Mouse (Mus musculus) forebrain, embryonic 13.5 days (tissue): ENCODE data around the gene Srrm4. TPM values are rescaled to one million over a fixed set of nuclear protein-coding genes. Genes with fewer than 3 reads are reported as not detected.

Experiments
- ATAC-seq: fragments of 200-750 bp; cut with Nextera tagmentation; 2 replicates; pipeline ENCODE4 v1.8.0; 2017
- H3K27ac ChIP-seq: fragments of 300-500 bp; sonication (generic); 2 replicates; pipeline ENCODE4 v1.5.1; 2015; ENCODE audit warnings: inconsistent platforms, mild to moderate bottlenecking, moderate library complexity
- H3K27me3 ChIP-seq: fragments of 300-500 bp; sonication (generic); 2 replicates; pipeline ENCODE4 v1.6.1; 2015; ENCODE audit warnings: mild to moderate bottlenecking, inconsistent platforms
- H3K36me3 ChIP-seq: fragments of 300-500 bp; sonication (generic); 2 replicates; pipeline ENCODE4 v1.6.1; 2015; ENCODE audit warnings: mild to moderate bottlenecking, inconsistent platforms; ENCODE audit not compliant: poor library complexity, severe bottlenecking
- H3K4me1 ChIP-seq: fragments of 300-500 bp; sonication (generic); 2 replicates; pipeline ENCODE4 v1.6.1; 2015; ENCODE audit warnings: inconsistent platforms
- H3K4me2 ChIP-seq: fragments of 300-500 bp; sonication (generic); 2 replicates; pipeline ENCODE4 v1.6.1; 2015; ENCODE audit warnings: inconsistent platforms, mild to moderate bottlenecking, moderate library complexity
- H3K4me3 ChIP-seq: fragments of 300-500 bp; sonication (generic); 2 replicates; pipeline ENCODE4 v1.5.1; 2015; ENCODE audit warnings: mild to moderate bottlenecking, inconsistent platforms
- H3K9ac ChIP-seq: fragments of 300-500 bp; sonication (generic); 2 replicates; pipeline ENCODE4 v1.6.1; 2015; ENCODE audit warnings: mild to moderate bottlenecking, inconsistent platforms
- H3K9me3 ChIP-seq: fragments of 300-500 bp; sonication (generic); replicated peaks from 2 replicates; pipeline ENCODE4 v1.6.1; 2016; ENCODE audit warnings: inconsistent platforms
- WGBS: fragments of 180-500 bp; shearing (Covaris S2); methylation state at CpG from one replicate; pipeline ENCODE4 v1.1.7; 2015; 5-methylcytosine and 5-hydroxymethylcytosine counted together
- polyA plus RNA-seq: library from polyadenylated mRNA; unstranded; fragments of >200 nt; fragmentation: Nextera tagmentation; extraction: Ambion mirVana; gene quantifications from 2 replicates; pipeline ENCODE4 v1.2.1, GENCODE M21; 2015

The Srrm4 gene
- polyA plus RNA-seq, 1 experiment from 2014 or later: 28.5 TPM

- H3K4me2 ChIP-seq: no peak overlapping the region
These were observed 175.4 kb downstream of the Srrm4 start for GRCm38 (mm10) chr5:116416208-116416607.

GRCm38 (mm10) chr5:116409689-116410590 lies 181.7 kb downstream of the Srrm4 start:
- Histone ChIP-seq H3K36me3 (no peaks in the 10 kb centered on the region), H3K9me3 (no peaks in the 10 kb centered on the region), H3K27ac (no peak overlapping the region), H3K4me2 (peak overlapping the region; percentile 28), H3K4me3 (no peak overlapping the region), H3K9ac (no peak overlapping the region; the same call in 1 of the 2 replicates), H3K27me3 (no peaks in the 10 kb centered on the region), H3K4me1 (peaks cover 35% of the 10 kb centered on the region)
- ATAC-seq: no peak
- WGBS: under 1% methylated on average over 16 of the region's 16 CpGs

More at GRCm38 (mm10) chr5:116416208-116416607, 175.4 kb downstream of the Srrm4 start:
- 8% methylated on average over 5 of the region's 5 CpGs for whole genome bisulfite sequencing
- no peak overlapping the region for H3K9ac ChIP-seq
- H3K4me1 ChIP-seq: peaks cover 34% of the 10 kb centered on the region
- H3K27me3 ChIP-seq: no peaks in the 10 kb centered on the region
- H3K27ac ChIP-seq: no peak overlapping the region
- no peaks in the 10 kb centered on the region for H3K36me3 ChIP-seq
- no peak for ATAC-seq
- no peaks in the 10 kb centered on the region for H3K9me3 ChIP-seq
- H3K4me3 ChIP-seq: no peak overlapping the region

GRCm38 (mm10) chr5:116408965-116409364 lies 182.7 kb downstream of the Srrm4 start:
- H3K27me3 ChIP-seq: no peaks in the 10 kb centered on the region
- ATAC-seq: no peak
- H3K4me3 ChIP-seq: no peak overlapping the region
- WGBS: 64% methylated on average over 9 of the region's 9 CpGs
- H3K27ac ChIP-seq: no peak overlapping the region
- peaks cover 35% of the 10 kb centered on the region for H3K4me1 ChIP-seq
- no peak overlapping the region for H3K4me2 ChIP-seq
- no peaks in the 10 kb centered on the region for H3K36me3 ChIP-seq
- H3K9me3 ChIP-seq: no peaks in the 10 kb centered on the region
- H3K9ac ChIP-seq: no peak overlapping the region

- Histone ChIP-seq H3K27me3 (no peaks in the 10 kb centered on the region), H3K4me3 (no peak overlapping the region), H3K4me2 (no peak overlapping the region), H3K36me3 (no peaks in the 10 kb centered on the region), H3K9ac (no peak overlapping the region), H3K27ac (no peak overlapping the region), H3K4me1 (peaks cover 35% of the 10 kb centered on the region), H3K9me3 (no peaks in the 10 kb centered on the region)
- ATAC-seq: no peak
- 22% methylated on average over 6 of the region's 6 CpGs for WGBS
These were observed 183.7 kb downstream of the Srrm4 start for GRCm38 (mm10) chr5:116407936-116408335.

- no peak for ATAC-seq
- H3K27ac ChIP-seq: no peak overlapping the region
These were observed 184.3 kb downstream of the Srrm4 start for GRCm38 (mm10) chr5:116407321-116407720.

GRCm38 (mm10) chr5:116406507-116406906 lies 185.1 kb downstream of the Srrm4 start:
- WGBS: 71% methylated on average over 3 of the region's 3 CpGs
- no peak for ATAC-seq

More at GRCm38 (mm10) chr5:116407321-116407720, 184.3 kb downstream of the Srrm4 start:
- WGBS: 15% methylated on average over 4 of the region's 4 CpGs
- H3K4me1 ChIP-seq: peaks cover 35% of the 10 kb centered on the region
- H3K9ac ChIP-seq: no peak overlapping the region
- no peaks in the 10 kb centered on the region for H3K27me3 ChIP-seq
- no peaks in the 10 kb centered on the region for H3K36me3 ChIP-seq
- H3K4me3 ChIP-seq: no peak overlapping the region
- no peak overlapping the region for H3K4me2 ChIP-seq
- no peaks in the 10 kb centered on the region for H3K9me3 ChIP-seq

GRCm38 (mm10) chr5:116405934-116406333 lies 185.7 kb downstream of the Srrm4 start:
- no peaks in the 10 kb centered on the region for H3K36me3 ChIP-seq
- H3K27me3 ChIP-seq: no peaks in the 10 kb centered on the region
- H3K4me1 ChIP-seq: peaks cover 33% of the 10 kb centered on the region
- H3K9ac ChIP-seq: no peak overlapping the region
- H3K4me2 ChIP-seq: no peak overlapping the region
- no peak overlapping the region for H3K4me3 ChIP-seq
- 97% methylated on average over 1 of the region's 1 CpGs for WGBS
- H3K27ac ChIP-seq: no peak overlapping the region
- ATAC-seq: no peak
- no peaks in the 10 kb centered on the region for H3K9me3 ChIP-seq

More at GRCm38 (mm10) chr5:116406507-116406906, 185.1 kb downstream of the Srrm4 start:
- H3K27me3 ChIP-seq: no peaks in the 10 kb centered on the region
- no peak overlapping the region for H3K4me2 ChIP-seq
- no peak overlapping the region for H3K27ac ChIP-seq
- H3K4me1 ChIP-seq: peaks cover 35% of the 10 kb centered on the region
- H3K4me3 ChIP-seq: no peak overlapping the region
- no peaks in the 10 kb centered on the region for H3K9me3 ChIP-seq
- no peak overlapping the region for H3K9ac ChIP-seq
- H3K36me3 ChIP-seq: no peaks in the 10 kb centered on the region

- H3K4me3 ChIP-seq: no peak overlapping the region
- ATAC-seq: no peak
- no peak overlapping the region for H3K27ac ChIP-seq
- no peak overlapping the region for H3K9ac ChIP-seq
- H3K9me3 ChIP-seq: no peaks in the 10 kb centered on the region
- H3K4me2 ChIP-seq: no peak overlapping the region
- peaks cover 15% of the 10 kb centered on the region for H3K4me1 ChIP-seq
- H3K27me3 ChIP-seq: no peaks in the 10 kb centered on the region
- WGBS: 90% methylated on average over 2 of the region's 2 CpGs
- no peaks in the 10 kb centered on the region for H3K36me3 ChIP-seq
These were observed 187.6 kb downstream of the Srrm4 start for GRCm38 (mm10) chr5:116404063-116404462.

- Histone ChIP-seq H3K27me3 (0 out of 2 replicates have a peak, but pooled peaks cover under 1% of the 10 kb centered on the region), H3K4me3 (no peak overlapping the region), H3K4me2 (no peak overlapping the region), H3K4me1 (no peaks in the 10 kb centered on the region), H3K9ac (no peak overlapping the region), H3K27ac (no peak overlapping the region), H3K36me3 (no peaks in the 10 kb centered on the region), H3K9me3 (no peaks in the 10 kb centered on the region)
- no peak for ATAC-seq
- WGBS: 75% methylated on average over 3 of the region's 3 CpGs
These were observed 190.8 kb downstream of the Srrm4 start for GRCm38 (mm10) chr5:116400801-116401200.

- H3K9me3 ChIP-seq: no peaks in the 10 kb centered on the region
- no peak overlapping the region for H3K4me2 ChIP-seq
- H3K27me3 ChIP-seq: 0 out of 2 replicates have a peak, but pooled peaks cover 2% of the 10 kb centered on the region
- H3K36me3 ChIP-seq: no peaks in the 10 kb centered on the region
- WGBS: 87% methylated on average over 8 of the region's 8 CpGs
- ATAC-seq: no peak
- H3K9ac ChIP-seq: no peak overlapping the region
- H3K27ac ChIP-seq: no peak overlapping the region
- no peaks in the 10 kb centered on the region for H3K4me1 ChIP-seq
- H3K4me3 ChIP-seq: no peak overlapping the region
These were observed 191.4 kb downstream of the Srrm4 start for GRCm38 (mm10) chr5:116400042-116400730.

GRCm38 (mm10) chr5:116396104-116396503 lies 195.5 kb downstream of the Srrm4 start:
- 81% methylated on average over 5 of the region's 5 CpGs for WGBS
- H3K4me2 ChIP-seq: no peak overlapping the region
- no peak for ATAC-seq

GRCm38 (mm10) chr5:116392603-116393002 lies 199.0 kb downstream of the Srrm4 start:
- no peak overlapping the region for H3K4me2 ChIP-seq
- H3K27me3 ChIP-seq: 0 out of 2 replicates have a peak, but pooled peaks cover 2% of the 10 kb centered on the region
- no peaks in the 10 kb centered on the region for H3K36me3 ChIP-seq
- H3K4me1 ChIP-seq: peaks cover 8% of the 10 kb centered on the region
- ATAC-seq: no peak
- H3K4me3 ChIP-seq: no peak overlapping the region
- no peak overlapping the region for H3K27ac ChIP-seq
- H3K9me3 ChIP-seq: no peaks in the 10 kb centered on the region
- H3K9ac ChIP-seq: no peak overlapping the region
- 82% methylated on average over 9 of the region's 9 CpGs for WGBS

More at GRCm38 (mm10) chr5:116396104-116396503, 195.5 kb downstream of the Srrm4 start:
- H3K4me1 ChIP-seq: no peaks in the 10 kb centered on the region
- H3K27ac ChIP-seq: no peak overlapping the region
- H3K4me3 ChIP-seq: no peak overlapping the region
- H3K9me3 ChIP-seq: no peaks in the 10 kb centered on the region
- H3K27me3 ChIP-seq: 0 out of 2 replicates have a peak, but pooled peaks cover 2% of the 10 kb centered on the region
- no peaks in the 10 kb centered on the region for H3K36me3 ChIP-seq
- H3K9ac ChIP-seq: no peak overlapping the region
